Mouse (Mus musculus) lung, postnatal 0 days (tissue): ENCODE results near the gene Fam169b. TPM values are rescaled to one million over a fixed set of nuclear protein-coding genes. Genes with fewer than 3 reads are reported as not detected.

ENCODE experiments used
- ATAC-seq: fragments of 200-750 bp; cut with Nextera tagmentation; 2 replicates; pipeline ENCODE4 v1.8.0; 2017; ENCODE audit warnings: moderate library complexity
- DNase-seq: peaks from one replicate; pipeline ENCODE4 v3.0.0-alpha.2; 2016; ENCODE audit warnings: low spot score
- H3K27ac ChIP-seq: fragments of 300-500 bp; sonication (generic); 2 replicates; pipeline ENCODE4 v1.5.1; 2014; ENCODE audit warnings: antibody characterized with exemption, mild to moderate bottlenecking, low read length, mixed read lengths
- H3K27me3 ChIP-seq: fragments of 300-500 bp; sonication (generic); replicated peaks from 2 replicates; pipeline ENCODE4 v1.6.1; 2014; ENCODE audit warnings: low read length, mixed read lengths; ENCODE audit not compliant: insufficient read depth
- H3K36me3 ChIP-seq: fragments of 300-500 bp; sonication (generic); 2 replicates; pipeline ENCODE4 v1.6.1; 2014; ENCODE audit warnings: low read length, mixed read lengths; ENCODE audit not compliant: insufficient read depth
- H3K4me1 ChIP-seq: fragments of 300-500 bp; sonication (generic); 2 replicates; pipeline ENCODE4 v1.6.1; 2014; ENCODE audit warnings: antibody characterized with exemption, low read depth, low read length, mixed read lengths; ENCODE audit not compliant: insufficient read depth
- H3K4me2 ChIP-seq: fragments of 300-500 bp; sonication (generic); replicated peaks from 2 replicates; pipeline ENCODE4 v1.6.1; 2014; ENCODE audit warnings: low read depth, mild to moderate bottlenecking, low read length, moderate library complexity, mixed read lengths
- H3K4me3 ChIP-seq: fragments of 300-500 bp; sonication (generic); 2 replicates; pipeline ENCODE4 v1.5.1; 2014; ENCODE audit warnings: low read depth, low read length
- H3K9ac ChIP-seq: fragments of 300-500 bp; sonication (generic); replicated peaks from 2 replicates; pipeline ENCODE4 v1.6.1; 2014; ENCODE audit warnings: low read depth, mild to moderate bottlenecking
- H3K9me3 ChIP-seq: fragments of 300-500 bp; sonication (generic); 2 replicates; pipeline ENCODE4 v1.6.1; 2016; ENCODE audit warnings: low read length, mixed read lengths
- CTCF ChIP-seq: IDR thresholded peaks from 2 replicates; pipeline ENCODE4 v1.5.1; 2016; ENCODE audit warnings: antibody characterized with exemption, mild to moderate bottlenecking
- EP300 ChIP-seq: IDR thresholded peaks from 2 replicates; pipeline ENCODE4 v1.6.1; 2016; ENCODE audit warnings: antibody characterized with exemption, mild to moderate bottlenecking, control low read depth
- WGBS: fragments of 180-500 bp; shearing (Covaris S2); extraction: QIAGEN DNeasy Blood & Tissue Kit; methylation state at CpG from one replicate; pipeline ENCODE4 v1.1.7; 2014; 5-methylcytosine and 5-hydroxymethylcytosine counted together
- polyA plus RNA-seq: library from polyadenylated mRNA; unstranded; fragments of >200 nt; fragmentation: Nextera tagmentation; extraction: Ambion mirVana; gene quantifications from 2 replicates; pipeline ENCODE4 v1.2.1, GENCODE M21; 2015

The Fam169b gene
- polyA plus RNA-seq, 1 experiment from 2014 or later = 0.37 TPM

DNA sequence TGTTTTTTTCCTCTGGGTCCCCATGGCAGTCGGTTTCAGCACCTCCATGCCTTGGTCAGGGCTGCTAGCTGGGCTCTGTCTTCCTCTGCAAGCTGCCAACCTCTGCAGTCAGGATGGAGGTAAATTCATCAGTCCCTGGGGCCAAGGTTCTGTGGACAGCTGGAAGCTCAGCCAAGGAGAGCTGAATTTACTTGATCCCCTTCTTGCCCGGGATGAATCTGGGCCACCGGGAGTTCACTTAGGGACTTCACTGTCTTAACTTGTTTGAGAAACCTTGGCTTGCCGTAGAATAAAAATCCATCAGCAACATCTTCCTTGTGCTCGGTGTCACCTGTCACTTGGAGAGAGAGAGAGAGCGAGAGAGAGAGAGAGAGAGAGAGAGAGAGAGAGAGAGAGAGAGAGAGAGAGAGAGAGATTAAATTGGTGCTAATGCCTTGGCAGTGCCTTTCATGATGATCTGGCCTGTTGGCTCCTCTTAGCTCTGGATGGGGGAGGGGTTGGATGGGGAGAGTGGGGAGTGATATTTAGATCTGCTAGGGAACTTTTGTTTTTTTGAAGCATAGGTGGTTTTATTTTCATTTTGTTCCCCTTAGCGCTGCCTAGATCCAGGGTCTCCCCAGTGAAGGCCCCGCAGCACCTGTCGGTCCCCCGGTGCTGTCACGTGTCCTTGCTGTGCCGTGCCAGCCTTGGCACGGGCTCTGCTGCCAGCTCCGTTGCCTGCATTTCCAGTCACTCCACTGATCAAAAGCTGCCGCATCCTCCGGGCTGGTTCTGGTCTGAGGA, 44.6 kb downstream of the Fam169b start:
- no peak overlapping the region for H3K4me3 ChIP-seq
- no peak for ATAC-seq
- H3K4me2 ChIP-seq = no peak overlapping the region
- H3K4me1 ChIP-seq = no peaks in the 10 kb centered on the region
- WGBS = 82% methylated on average over 16 of the region's 16 CpGs
- TF ChIP-seq CTCF (no peak), EP300 (no peak)
- no peak overlapping the region for H3K27ac ChIP-seq
- H3K9ac ChIP-seq = no peak overlapping the region
- H3K27me3 ChIP-seq = no peaks in the 10 kb centered on the region
- no peak for DNase-seq
- no peaks in the 10 kb centered on the region for H3K9me3 ChIP-seq
- no peaks in the 10 kb centered on the region for H3K36me3 ChIP-seq

DNA sequence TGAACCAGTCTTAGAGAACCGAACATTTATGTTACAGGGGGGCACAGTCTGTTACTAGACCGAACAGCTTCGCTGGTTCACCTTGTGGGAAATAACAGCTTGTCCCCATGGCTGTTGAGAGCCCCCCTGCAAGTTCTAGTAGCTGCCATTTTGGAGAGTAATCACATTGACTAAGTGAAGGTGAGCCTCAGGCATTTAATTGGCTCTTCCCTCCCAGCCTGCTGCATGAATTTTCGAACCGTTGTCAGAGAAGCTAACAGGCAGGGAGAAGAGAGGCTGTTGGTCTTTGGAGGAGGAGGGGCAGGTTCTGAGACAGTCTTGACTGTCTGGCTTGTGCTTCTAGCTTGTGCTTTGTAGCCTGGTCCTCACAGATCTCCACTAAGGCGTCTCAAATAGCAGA, 45.3 kb downstream of the Fam169b start:
- Histone ChIP-seq H3K9me3 (no peaks in the 10 kb centered on the region), H3K4me2 (no peak overlapping the region), H3K27ac (no peak overlapping the region), H3K27me3 (no peaks in the 10 kb centered on the region), H3K36me3 (no peaks in the 10 kb centered on the region), H3K4me3 (no peak overlapping the region), H3K4me1 (no peaks in the 10 kb centered on the region), H3K9ac (no peak overlapping the region)
- 76% methylated on average over 6 of the region's 6 CpGs for WGBS
- ATAC-seq (no peak), DNase-seq (no peak)
- TF ChIP-seq CTCF = no peak

DNA sequence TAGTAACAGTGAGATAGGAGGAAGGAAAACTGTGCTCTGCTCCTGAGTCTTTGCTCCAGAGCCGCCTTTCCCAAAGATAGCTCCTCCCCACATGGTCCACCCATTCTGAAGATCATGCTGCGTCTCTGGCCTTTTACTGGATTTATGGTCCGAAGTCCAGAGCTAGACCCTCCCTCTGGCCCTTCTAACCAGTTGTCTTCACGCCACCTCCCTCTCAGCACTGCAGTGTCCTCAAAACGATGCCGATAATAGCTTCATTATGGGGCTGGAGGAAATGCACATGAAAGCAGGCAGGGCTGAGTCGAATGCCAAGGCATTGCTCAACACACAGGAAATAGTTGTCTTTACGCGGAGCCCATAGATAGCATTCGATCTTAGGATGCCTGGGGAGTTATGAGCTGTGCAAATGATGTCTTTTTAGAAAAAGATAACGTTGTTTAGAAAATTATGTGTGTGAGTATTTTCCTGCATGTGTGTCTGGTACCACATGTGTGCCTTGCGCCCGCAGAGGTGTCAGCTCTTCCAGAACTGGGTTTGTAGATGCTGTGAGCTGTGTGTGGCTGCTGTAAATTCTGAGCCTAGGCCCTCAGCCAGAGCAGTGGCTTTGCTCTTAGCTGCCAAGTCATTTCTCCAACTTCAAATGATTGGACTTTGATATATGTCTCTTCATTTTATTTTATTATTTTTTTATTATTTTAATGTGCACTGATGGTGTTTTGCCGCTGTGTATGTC, 46.6 kb downstream of the Fam169b start:
- TF ChIP-seq CTCF (no peak), EP300 (peak; percentile 30; the same call in 1 of the 2 replicates)
- DNase-seq (peak; percentile 81), ATAC-seq (peak; percentile 77)
- 39% methylated on average over 14 of the region's 14 CpGs for WGBS
- H3K9ac ChIP-seq = no peak overlapping the region
- 0 out of 2 replicates have a peak overlapping the region, but pooled peaks have one; percentile 0 for H3K27ac ChIP-seq
- H3K4me3 ChIP-seq = no peak overlapping the region
- no peak overlapping the region; the same call in 1 of the 2 replicates for H3K4me2 ChIP-seq
- no peaks in the 10 kb centered on the region for H3K4me1 ChIP-seq
- H3K9me3 ChIP-seq = no peaks in the 10 kb centered on the region
- H3K36me3 ChIP-seq = no peaks in the 10 kb centered on the region
- no peaks in the 10 kb centered on the region for H3K27me3 ChIP-seq

DNA sequence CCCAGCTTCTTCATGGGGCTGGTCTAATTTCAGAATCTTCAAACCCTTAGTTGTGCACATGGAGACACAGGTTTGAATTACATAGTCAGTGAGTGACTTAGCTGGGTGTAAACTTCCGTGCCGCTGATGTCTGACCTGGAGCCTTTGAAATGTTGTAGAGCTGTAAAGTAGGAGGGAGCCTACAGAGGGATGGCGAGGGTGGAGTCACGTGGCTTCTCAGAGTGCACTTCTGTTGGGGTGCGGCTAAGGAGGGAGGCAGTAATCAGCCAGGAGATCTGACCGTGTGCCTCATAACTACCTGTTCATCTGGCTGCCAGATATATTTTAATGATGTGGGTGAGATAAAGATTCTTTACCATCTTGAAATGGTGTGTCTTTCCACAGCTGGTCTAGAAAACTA, 49.4 kb downstream of the Fam169b start:
- H3K9me3 ChIP-seq = no peaks in the 10 kb centered on the region
- no peak for TF ChIP-seq CTCF
- TF ChIP-seq EP300 = no peak
- DNase-seq (peak; percentile 56), ATAC-seq (peak; percentile 65)
- H3K27ac ChIP-seq = no peak overlapping the region
- no peaks in the 10 kb centered on the region for H3K4me1 ChIP-seq
- H3K9ac ChIP-seq = no peak overlapping the region
- H3K4me2 ChIP-seq = no peak overlapping the region
- no peak overlapping the region for H3K4me3 ChIP-seq
- H3K27me3 ChIP-seq = no peaks in the 10 kb centered on the region
- WGBS = 61% methylated on average over 6 of the region's 6 CpGs
- no peaks in the 10 kb centered on the region for H3K36me3 ChIP-seq

DNA sequence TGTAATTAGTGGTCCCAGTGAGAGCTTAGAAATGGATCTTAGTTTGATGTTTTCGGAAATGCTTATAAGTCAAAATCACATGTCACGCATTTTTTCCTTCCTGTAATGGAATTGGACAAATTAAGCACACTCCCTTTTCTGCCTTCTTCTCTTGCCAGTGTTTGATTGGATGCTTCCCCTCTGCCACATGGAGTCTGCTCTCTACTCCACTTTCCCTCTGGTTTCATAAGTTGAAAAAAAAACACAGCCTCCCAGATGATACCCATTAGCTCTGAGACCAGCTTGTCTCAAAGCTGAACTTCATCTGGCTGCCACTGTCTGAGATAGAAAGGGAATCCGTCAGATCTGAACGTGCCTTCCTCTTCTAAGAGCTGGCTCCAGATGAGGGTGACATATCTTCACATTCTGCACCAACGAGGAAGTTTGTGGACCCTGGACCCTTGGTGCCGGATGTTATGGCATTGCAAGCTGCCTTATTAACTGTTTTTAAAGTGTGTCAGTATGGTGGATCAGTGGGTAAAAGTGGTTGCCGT, 52.6 kb downstream of the Fam169b start:
- no peak overlapping the region for H3K27ac ChIP-seq
- no peaks in the 10 kb centered on the region for H3K36me3 ChIP-seq
- ATAC-seq = 0 out of 2 replicates have a peak, but pooled peaks have one; percentile 21
- no peaks in the 10 kb centered on the region for H3K9me3 ChIP-seq
- no peak overlapping the region for H3K9ac ChIP-seq
- H3K4me3 ChIP-seq = no peak overlapping the region
- peak; percentile 31 for DNase-seq
- no peak for TF ChIP-seq CTCF
- no peak for TF ChIP-seq EP300
- no peak overlapping the region for H3K4me2 ChIP-seq
- 48% methylated on average over 7 of the region's 7 CpGs for WGBS
- no peaks in the 10 kb centered on the region for H3K4me1 ChIP-seq
- H3K27me3 ChIP-seq = no peaks in the 10 kb centered on the region

DNA sequence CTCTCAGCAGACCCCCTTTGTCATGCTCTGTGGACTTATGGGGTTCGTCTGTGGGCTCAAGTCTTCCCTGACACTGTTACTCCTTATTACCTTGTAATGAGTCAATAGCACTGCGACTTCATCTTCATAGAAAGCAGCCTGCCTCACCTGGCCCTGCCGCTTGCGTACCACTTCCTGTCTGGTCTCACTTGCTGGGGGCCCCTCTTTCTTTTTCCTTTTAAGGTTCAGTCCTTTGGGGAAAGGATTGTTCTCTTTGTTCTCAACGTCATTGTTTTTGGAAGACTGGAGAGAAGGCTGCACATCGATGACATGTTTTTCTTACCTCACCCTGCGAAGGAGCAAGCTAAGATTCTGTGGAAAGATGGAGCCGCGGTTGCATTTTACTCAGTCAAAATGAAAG, 55.4 kb downstream of the Fam169b start:
- TF ChIP-seq EP300 = no peak
- no peak for TF ChIP-seq CTCF
- WGBS = 80% methylated on average over 9 of the region's 9 CpGs
- no peak overlapping the region for H3K4me3 ChIP-seq
- no peak overlapping the region for H3K4me2 ChIP-seq
- H3K9ac ChIP-seq = no peak overlapping the region
- no peaks in the 10 kb centered on the region for H3K4me1 ChIP-seq
- H3K36me3 ChIP-seq = no peaks in the 10 kb centered on the region
- no peak overlapping the region for H3K27ac ChIP-seq
- ATAC-seq (no peak), DNase-seq (no peak)
- H3K27me3 ChIP-seq = no peaks in the 10 kb centered on the region
- no peaks in the 10 kb centered on the region for H3K9me3 ChIP-seq
